ENCODE assay signal across 8 mouse cellular contexts in the genomic region with DNA sequence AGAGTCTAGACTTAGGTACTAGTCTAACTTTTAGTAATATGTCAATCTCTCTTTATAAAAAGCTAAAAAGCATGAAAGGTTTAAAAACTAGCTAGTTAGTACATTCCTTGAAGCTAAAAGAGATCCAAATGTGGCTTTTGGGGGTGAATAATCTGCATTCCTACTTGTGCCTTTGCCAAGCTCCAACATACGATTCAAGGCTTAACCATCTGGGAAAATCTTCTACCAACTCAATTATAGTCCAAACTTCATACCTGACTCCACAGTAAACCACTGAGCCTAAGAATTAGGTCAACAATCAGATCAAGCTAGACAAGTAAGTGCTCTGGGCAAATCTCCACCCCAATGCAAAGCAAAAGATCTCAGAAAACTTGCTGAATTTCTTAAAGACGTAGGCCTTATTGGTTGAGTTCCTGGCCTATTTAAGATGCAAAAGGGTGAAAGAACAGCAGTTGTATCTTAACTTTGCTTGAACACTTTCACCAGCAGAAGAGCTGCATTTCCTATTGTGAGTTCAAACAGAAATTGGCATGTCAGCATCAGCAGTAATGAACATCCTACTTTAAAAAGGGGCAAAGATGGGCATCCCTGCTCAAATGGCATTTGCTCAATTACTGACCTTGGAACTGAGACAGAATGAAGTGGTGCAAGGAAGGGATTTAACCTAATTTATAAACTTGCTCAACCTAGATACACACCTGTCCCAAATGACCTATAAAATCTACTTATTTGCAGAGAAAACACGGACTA. TPM values are rescaled to one million over a fixed set of nuclear protein-coding genes. Genes with fewer than 3 reads are reported as not detected.
DNase-seq lines count a peak whose midpoint lies in the region; ATAC-seq and TF ChIP-seq lines count a peak whose summit lies in the region.

No protein-coding gene starts in this region.

- H3K9me3 ChIP-seq in heart, embryonic 12.5 days (replicated peaks) = no peaks in the 10 kb centered on the region
- H3K9me3 ChIP-seq in E14TG2a.4 (ENCODE audit: low read length) = no peaks in the 10 kb centered on the region
- no peaks in the 10 kb centered on the region for H3K9me3 ChIP-seq in forebrain, embryonic 13.5 days (replicated peaks)
- H3K9me3 ChIP-seq in liver, embryonic 14.5 days (ENCODE audit: control insufficient read depth, low read length) = no peaks in the 10 kb centered on the region

- 69% methylated on average over 3 of the region's 3 CpGs for WGBS in heart, embryonic 12.5 days
- 29% methylated on average over 3 of the region's 3 CpGs for WGBS in forebrain, embryonic 13.5 days
- 72% methylated on average over 3 of the region's 3 CpGs for WGBS in liver, embryonic 14.5 days (ENCODE audit: insufficient replicate concordance)

- peak overlapping the region; percentile 76; the same call in 1 of the 2 replicates for H3K9ac ChIP-seq in heart, embryonic 12.5 days
- peak overlapping the region; percentile 97 for H3K9ac ChIP-seq in forebrain, embryonic 13.5 days
- H3K9ac ChIP-seq in liver, embryonic 14.5 days (replicated peaks) = 0 out of 2 replicates have a peak overlapping the region, but pooled peaks have one; percentile 7

- TF ChIP-seq EP300 in liver, embryonic 14.5 days (IDR thresholded peaks at IDR 0.05; ENCODE audit: low read depth) = no peak

- no peaks in the 10 kb centered on the region for H3K27me3 ChIP-seq in heart, embryonic 12.5 days (replicated peaks)
- H3K27me3 ChIP-seq in E14TG2a.4 (ENCODE audit: insufficient read depth, low read length) = peaks cover 23% of the 10 kb centered on the region
- no peaks in the 10 kb centered on the region for H3K27me3 ChIP-seq in forebrain, embryonic 13.5 days
- no peaks in the 10 kb centered on the region for H3K27me3 ChIP-seq in liver, embryonic 14.5 days (ENCODE audit: control insufficient read depth, insufficient read depth, low read length)

- H3K4me2 ChIP-seq in heart, embryonic 12.5 days = peak overlapping the region; percentile 92
- peak overlapping the region; percentile 82 for H3K4me2 ChIP-seq in forebrain, embryonic 13.5 days
- H3K4me2 ChIP-seq in liver, embryonic 14.5 days (ENCODE audit: low read depth) = peak overlapping the region; percentile 91

- ATAC-seq in heart, embryonic 12.5 days (ENCODE audit: insufficient number of reproducible peaks, low FRiP score) = no peak
- no peak for ATAC-seq in forebrain, embryonic 13.5 days
- ATAC-seq in liver, embryonic 14.5 days (ENCODE audit: insufficient read depth) = no peak
- ATAC-seq in activated CD4-positive, CD25-positive, alpha-beta regulatory T cell, adult 4 months = no peak

- peaks cover 19% of the 10 kb centered on the region for H3K4me1 ChIP-seq in heart, embryonic 12.5 days (replicated peaks)
- peaks cover 31% of the 10 kb centered on the region for H3K4me1 ChIP-seq in E14TG2a.4 (replicated peaks; ENCODE audit: low read depth, low read length)
- H3K4me1 ChIP-seq in forebrain, embryonic 13.5 days = peaks cover 66% of the 10 kb centered on the region
- peaks cover 10 to 20% of the 10 kb centered on the region in 2 experiments for H3K4me1 ChIP-seq in liver, embryonic 14.5 days (replicated peaks; ENCODE audit: control insufficient read depth in 2 of 2, insufficient read depth in 2 of 2, low read length in 1 of 2)

- intact Hi-C loops in heart, postnatal 10 days (cut with DNase I) = no loop called here

- H3K4me3 ChIP-seq in heart, embryonic 12.5 days = peak overlapping the region; percentile 69
- peak overlapping the region; percentile 90; the same call in 1 of the 2 replicates for H3K4me3 ChIP-seq in E14TG2a.4 (replicated peaks; ENCODE audit: low read length)
- H3K4me3 ChIP-seq in forebrain, embryonic 13.5 days = peak overlapping the region; percentile 91
- peak overlapping the region; percentile 74 to 87; a peak in 3 of 4 replicates for H3K4me3 ChIP-seq in liver, embryonic 14.5 days (ENCODE audit: insufficient read depth in 1 of 2, low read depth in 2 of 2, low read length in 2 of 2)

- DNase-seq in heart, postnatal 10 days = no peak
- DNase-seq in liver, embryonic 14.5 days (ENCODE audit: low read depth in 3 of 3, low spot score in 3 of 3) = no peak
- no peak for DNase-seq in spleen, adult 12 weeks (ENCODE audit: low spot score)
- no peak for DNase-seq in embryo, embryonic 9.5 days (ENCODE audit: extremely low spot score)

- no peak for TF ChIP-seq CTCF in E14TG2a.4 (conservative IDR thresholded peaks at IDR 0.05; ENCODE audit: low read length)
- no peak for TF ChIP-seq CTCF in liver, embryonic 14.5 days (IDR thresholded peaks at IDR 0.05; ENCODE audit: low read depth)

- H3K27ac ChIP-seq in heart, embryonic 12.5 days (ENCODE audit: poor library complexity, severe bottlenecking) = no peak overlapping the region
- H3K27ac ChIP-seq in forebrain, embryonic 13.5 days = no peak overlapping the region
- H3K27ac ChIP-seq in liver, embryonic 14.5 days = no peak overlapping the region

- H3K36me3 ChIP-seq in heart, embryonic 12.5 days = no peaks in the 10 kb centered on the region
- no peaks in the 10 kb centered on the region for H3K36me3 ChIP-seq in E14TG2a.4 (ENCODE audit: insufficient read depth, low read length)
- H3K36me3 ChIP-seq in forebrain, embryonic 13.5 days (ENCODE audit: poor library complexity, severe bottlenecking) = no peaks in the 10 kb centered on the region
- no peaks in the 10 kb centered on the region for H3K36me3 ChIP-seq in liver, embryonic 14.5 days (replicated peaks; ENCODE audit: control insufficient read depth, insufficient read depth, low read depth)

RNA-seq across cellular contexts. Expression of gene Megf9, which starts 1.6 kb away (rescaled TPM):
- polyA plus RNA-seq in heart, embryonic 12.5 days (2016; fragmentation: Nextera tagmentation; extraction: Ambion mirVana) = 7.8 and 8.2 TPM in 2 replicates
- 10 to 100 TPM; 14.8 to 18.3 TPM for total RNA-seq in heart, postnatal 10 days (2021)
- polyA plus RNA-seq in forebrain, embryonic 13.5 days (2015; fragmentation: Nextera tagmentation; extraction: Ambion mirVana) = 28.2 and 29.0 TPM in 2 replicates
- polyA plus RNA-seq in liver, embryonic 14.5 days (2012; rRNA removed) = 1.5 and 1.8 TPM in 2 replicates
- polyA plus RNA-seq in liver, embryonic 14.5 days (2014; fragmentation: Nextera tagmentation; extraction: Ambion mirVana) = 3.3 and 3.6 TPM in 2 replicates
- under 1 TPM; 0.66 to 0.81 TPM for polyA plus RNA-seq in activated CD4-positive, CD25-positive, alpha-beta regulatory T cell, adult 4 months (2017; shearing (Covaris generic))

Comparison
In these comparisons a context has a peak if more than half of its experiments do, and no peak if none do; other contexts are left out.
1. H3K9ac ChIP-seq: peak in every context shown above with its lines; median percentile 97 in forebrain, embryonic 13.5 days; 76 in heart, embryonic 12.5 days; 7 in liver, embryonic 14.5 days.